Mouse (Mus musculus): Measurements from ENCODE around the gene Ccdc63. TPM values are rescaled to one million over a fixed set of nuclear protein-coding genes. Genes with fewer than 3 reads are reported as not detected.
A peak's percentile ranks its signal among the peaks of the same experiment; 100 is the strongest.

Gene Ccdc63
- polyA plus RNA-seq, 1 experiment from 2014 or later: 0.47 TPM

GRCm38 (mm10) chr5:122116243-122116642, 24.4 kb downstream of the Ccdc63 start:
- no peaks in the 10 kb centered on the region for H3K27me3 ChIP-seq (ENCODE audit: control insufficient read depth, insufficient read depth, low read length)
- H3K4me2 ChIP-seq: no peak overlapping the region
- no peaks in the 10 kb centered on the region for H3K36me3 ChIP-seq (ENCODE audit: control insufficient read depth, insufficient read depth, low read length)
- WGBS (ENCODE audit: insufficient replicate concordance): 85% methylated on average over 6 of the region's 6 CpGs
- H3K9me3 ChIP-seq (replicated peaks; ENCODE audit: control insufficient read depth, low read length): no peaks in the 10 kb centered on the region
- no peak overlapping the region for H3K4me3 ChIP-seq (ENCODE audit: low read depth, low read length)
- no peaks in the 10 kb centered on the region for H3K4me1 ChIP-seq (ENCODE audit: control insufficient read depth, insufficient read depth, low read length)
- no peak overlapping the region for H3K9ac ChIP-seq (ENCODE audit: low read depth, low read length)
- H3K27ac ChIP-seq (ENCODE audit: low read depth, low read length): no peak overlapping the region
- ATAC-seq (replicated peaks; ENCODE audit: insufficient number of reproducible peaks, low FRiP score, low TSS enrichment): no peak

- Histone ChIP-seq H3K27ac (ENCODE audit: low read depth, low read length) (no peak overlapping the region), H3K36me3 (ENCODE audit: control insufficient read depth, insufficient read depth, low read length) (no peaks in the 10 kb centered on the region), H3K9ac (ENCODE audit: low read depth, low read length) (no peak overlapping the region), H3K27me3 (ENCODE audit: control insufficient read depth, insufficient read depth, low read length) (no peaks in the 10 kb centered on the region), H3K4me1 (ENCODE audit: control insufficient read depth, insufficient read depth, low read length) (no peaks in the 10 kb centered on the region), H3K4me3 (ENCODE audit: low read depth, low read length) (no peak overlapping the region), H3K9me3 (replicated peaks; ENCODE audit: control insufficient read depth, low read length) (no peaks in the 10 kb centered on the region), H3K4me2 (no peak overlapping the region)
- WGBS (ENCODE audit: insufficient replicate concordance): 92% methylated on average over 9 of the region's 9 CpGs
- no peak for ATAC-seq (replicated peaks; ENCODE audit: insufficient number of reproducible peaks, low FRiP score, low TSS enrichment)
These were observed 25.3 kb downstream of the Ccdc63 start for GRCm38 (mm10) chr5:122115266-122115763.

- Histone ChIP-seq H3K9ac (ENCODE audit: low read depth, low read length) (no peak overlapping the region), H3K4me2 (no peak overlapping the region), H3K27ac (ENCODE audit: low read depth, low read length) (no peak overlapping the region), H3K4me1 (ENCODE audit: control insufficient read depth, insufficient read depth, low read length) (peaks cover 1% of the 10 kb centered on the region; the same call in 1 of the 2 replicates), H3K9me3 (replicated peaks; ENCODE audit: control insufficient read depth, low read length) (no peaks in the 10 kb centered on the region), H3K27me3 (ENCODE audit: control insufficient read depth, insufficient read depth, low read length) (no peaks in the 10 kb centered on the region), H3K36me3 (ENCODE audit: control insufficient read depth, insufficient read depth, low read length) (no peaks in the 10 kb centered on the region), H3K4me3 (ENCODE audit: low read depth, low read length) (no peak overlapping the region)
- no peak for ATAC-seq (replicated peaks; ENCODE audit: insufficient number of reproducible peaks, low FRiP score, low TSS enrichment)
- 8% methylated on average over 2 of the region's 2 CpGs for WGBS (ENCODE audit: insufficient replicate concordance)
These were observed 26.4 kb downstream of the Ccdc63 start for GRCm38 (mm10) chr5:122114176-122114575.

GRCm38 (mm10) chr5:122113450-122113849, 27.2 kb downstream of the Ccdc63 start:
- 74% methylated on average over 7 of the region's 7 CpGs for WGBS (ENCODE audit: insufficient replicate concordance)
- no peaks in the 10 kb centered on the region for H3K9me3 ChIP-seq (replicated peaks; ENCODE audit: control insufficient read depth, low read length)
- ATAC-seq (replicated peaks; ENCODE audit: insufficient number of reproducible peaks, low FRiP score, low TSS enrichment): no peak
- no peak overlapping the region for H3K4me2 ChIP-seq
- no peak overlapping the region for H3K4me3 ChIP-seq (ENCODE audit: low read depth, low read length)
- peaks cover 4% of the 10 kb centered on the region; the same call in 1 of the 2 replicates for H3K4me1 ChIP-seq (ENCODE audit: control insufficient read depth, insufficient read depth, low read length)
- H3K27me3 ChIP-seq (ENCODE audit: control insufficient read depth, insufficient read depth, low read length): no peaks in the 10 kb centered on the region
- H3K27ac ChIP-seq (ENCODE audit: low read depth, low read length): no peak overlapping the region
- no peaks in the 10 kb centered on the region for H3K36me3 ChIP-seq (ENCODE audit: control insufficient read depth, insufficient read depth, low read length)
- H3K9ac ChIP-seq (ENCODE audit: low read depth, low read length): no peak overlapping the region

- no peak overlapping the region for H3K4me2 ChIP-seq
These were observed 28.7 kb downstream of the Ccdc63 start for GRCm38 (mm10) chr5:122111933-122112248.

GRCm38 (mm10) chr5:122111091-122111932, 29.3 kb downstream of the Ccdc63 start:
- Histone ChIP-seq H3K36me3 (ENCODE audit: control insufficient read depth, insufficient read depth, low read length) (no peaks in the 10 kb centered on the region), H3K4me3 (ENCODE audit: low read depth, low read length) (no peak overlapping the region), H3K4me1 (ENCODE audit: control insufficient read depth, insufficient read depth, low read length) (peaks cover 8% of the 10 kb centered on the region; the same call in 1 of the 2 replicates), H3K27ac (ENCODE audit: low read depth, low read length) (0 out of 2 replicates have a peak overlapping the region, but pooled peaks have one; percentile 57), H3K4me2 (no peak overlapping the region), H3K9ac (ENCODE audit: low read depth, low read length) (no peak overlapping the region), H3K9me3 (replicated peaks; ENCODE audit: control insufficient read depth, low read length) (no peaks in the 10 kb centered on the region), H3K27me3 (ENCODE audit: control insufficient read depth, insufficient read depth, low read length) (no peaks in the 10 kb centered on the region)
- WGBS (ENCODE audit: insufficient replicate concordance): 57% methylated on average over 26 of the region's 26 CpGs
- peak; percentile 14; the same call in 1 of the 2 replicates for ATAC-seq (replicated peaks; ENCODE audit: insufficient number of reproducible peaks, low FRiP score, low TSS enrichment)

More at GRCm38 (mm10) chr5:122111933-122112248, 28.7 kb downstream of the Ccdc63 start:
- 51% methylated on average over 4 of the region's 4 CpGs for WGBS (ENCODE audit: insufficient replicate concordance)
- peaks cover 8% of the 10 kb centered on the region; the same call in 1 of the 2 replicates for H3K4me1 ChIP-seq (ENCODE audit: control insufficient read depth, insufficient read depth, low read length)
- no peaks in the 10 kb centered on the region for H3K27me3 ChIP-seq (ENCODE audit: control insufficient read depth, insufficient read depth, low read length)
- H3K9me3 ChIP-seq (replicated peaks; ENCODE audit: control insufficient read depth, low read length): no peaks in the 10 kb centered on the region
- no peak overlapping the region for H3K9ac ChIP-seq (ENCODE audit: low read depth, low read length)
- no peaks in the 10 kb centered on the region for H3K36me3 ChIP-seq (ENCODE audit: control insufficient read depth, insufficient read depth, low read length)
- no peak overlapping the region for H3K4me3 ChIP-seq (ENCODE audit: low read depth, low read length)
- 0 out of 2 replicates have a peak overlapping the region, but pooled peaks have one; percentile 22 for H3K27ac ChIP-seq (ENCODE audit: low read depth, low read length)
- ATAC-seq (replicated peaks; ENCODE audit: insufficient number of reproducible peaks, low FRiP score, low TSS enrichment): no peak

- WGBS (ENCODE audit: insufficient replicate concordance): 77% methylated on average over 13 of the region's 13 CpGs
- Histone ChIP-seq H3K9ac (ENCODE audit: low read depth, low read length) (no peak overlapping the region), H3K36me3 (ENCODE audit: control insufficient read depth, insufficient read depth, low read length) (no peaks in the 10 kb centered on the region), H3K27me3 (ENCODE audit: control insufficient read depth, insufficient read depth, low read length) (no peaks in the 10 kb centered on the region), H3K27ac (ENCODE audit: low read depth, low read length) (0 out of 2 replicates have a peak overlapping the region, but pooled peaks have one; percentile 6), H3K9me3 (replicated peaks; ENCODE audit: control insufficient read depth, low read length) (no peaks in the 10 kb centered on the region), H3K4me1 (ENCODE audit: control insufficient read depth, insufficient read depth, low read length) (peaks cover 8% of the 10 kb centered on the region; the same call in 1 of the 2 replicates), H3K4me3 (ENCODE audit: low read depth, low read length) (no peak overlapping the region), H3K4me2 (no peak overlapping the region)
- ATAC-seq (replicated peaks; ENCODE audit: insufficient number of reproducible peaks, low FRiP score, low TSS enrichment): no peak
These were observed 30.0 kb downstream of the Ccdc63 start for GRCm38 (mm10) chr5:122110625-122111024.

- peak overlapping the region; percentile 31 for H3K27ac ChIP-seq (ENCODE audit: low read depth, low read length)
- no peak overlapping the region for H3K4me2 ChIP-seq
- no peaks in the 10 kb centered on the region for H3K9me3 ChIP-seq (replicated peaks; ENCODE audit: control insufficient read depth, low read length)
- no peak overlapping the region for H3K9ac ChIP-seq (ENCODE audit: low read depth, low read length)
- no peak overlapping the region for H3K4me3 ChIP-seq (ENCODE audit: low read depth, low read length)
- H3K27me3 ChIP-seq (ENCODE audit: control insufficient read depth, insufficient read depth, low read length): no peaks in the 10 kb centered on the region
- peaks cover 10% of the 10 kb centered on the region; the same call in 1 of the 2 replicates for H3K4me1 ChIP-seq (ENCODE audit: control insufficient read depth, insufficient read depth, low read length)
- 37% methylated on average over 16 of the region's 16 CpGs for WGBS (ENCODE audit: insufficient replicate concordance)
- H3K36me3 ChIP-seq (ENCODE audit: control insufficient read depth, insufficient read depth, low read length): no peaks in the 10 kb centered on the region
- ATAC-seq (replicated peaks; ENCODE audit: insufficient number of reproducible peaks, low FRiP score, low TSS enrichment): 0 out of 2 replicates have a peak, but pooled peaks have one; percentile 15
These were observed 31.1 kb downstream of the Ccdc63 start for GRCm38 (mm10) chr5:122109325-122110060.
